8 mouse cellular contexts compared by ENCODE assay signal in the genomic region with DNA sequence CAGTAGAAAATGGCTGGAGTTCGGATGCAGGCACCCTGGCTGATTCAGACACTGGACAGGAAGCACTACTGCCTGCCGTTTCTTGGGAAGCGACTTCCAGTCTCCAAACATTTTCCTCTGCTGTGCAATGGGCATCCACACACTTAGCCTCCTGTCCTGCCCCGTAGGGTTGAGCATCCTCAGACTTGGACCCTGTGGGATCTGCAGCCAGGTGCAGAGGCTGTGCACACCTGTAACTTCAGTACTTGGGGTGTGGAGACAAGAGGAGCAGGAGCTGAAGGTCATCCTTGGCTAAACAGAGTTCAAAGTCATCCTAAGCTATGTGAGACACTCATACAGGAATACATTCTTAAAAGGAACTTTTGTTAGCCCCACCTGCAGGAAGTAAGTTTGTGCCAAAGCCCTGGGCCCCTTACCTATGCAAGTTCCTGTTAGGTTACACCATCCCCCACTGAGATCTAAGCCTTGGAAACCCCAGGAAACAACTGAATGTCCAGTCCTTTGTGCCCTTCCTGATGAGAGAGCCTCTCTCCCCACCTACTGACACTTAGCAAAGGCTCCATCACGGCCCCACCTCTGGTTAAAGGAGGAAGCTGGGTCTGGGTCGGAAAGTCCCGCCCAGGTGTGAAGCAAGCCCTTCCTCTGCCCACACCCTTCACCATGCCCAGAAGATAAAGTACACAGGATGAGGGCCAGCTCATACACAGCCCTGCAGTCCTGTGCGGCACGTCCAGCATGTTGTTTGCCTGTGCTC. TPM values are rescaled to one million over a fixed set of nuclear protein-coding genes. Genes with fewer than 3 reads are reported as not detected.
DNase-seq lines count a peak whose midpoint lies in the region; ATAC-seq lines count a peak whose summit lies in the region.

No protein-coding gene starts in this region.

- H3K27ac ChIP-seq in heart, embryonic 11.5 days (ENCODE audit: low read depth, low read length), result no peak overlapping the region
- H3K27ac ChIP-seq in intestine, embryonic 15.5 days, result peak overlapping the region; percentile 66
- H3K27ac ChIP-seq in hindbrain, embryonic 10.5 days, result no peak overlapping the region

- intact Hi-C loops in heart, postnatal 10 days (cut with DNase I), result no loop called here

- H3K9ac ChIP-seq in heart, embryonic 11.5 days (ENCODE audit: low read depth, low read length), result no peak overlapping the region
- no peak overlapping the region for H3K9ac ChIP-seq in intestine, embryonic 15.5 days

- no peaks in the 10 kb centered on the region for H3K4me1 ChIP-seq in heart, embryonic 11.5 days (ENCODE audit: control insufficient read depth, insufficient read depth, low read length)
- no peaks in the 10 kb centered on the region for H3K4me1 ChIP-seq in intestine, embryonic 15.5 days (replicated peaks)
- peaks cover 4% of the 10 kb centered on the region; the same call in 1 of the 2 replicates for H3K4me1 ChIP-seq in hindbrain, embryonic 10.5 days (replicated peaks)

- WGBS in heart, embryonic 11.5 days (ENCODE audit: insufficient replicate concordance), result 36% methylated on average over 9 of the region's 9 CpGs
- 52% methylated on average over 9 of the region's 9 CpGs for WGBS in intestine, embryonic 15.5 days
- 65% methylated on average over 9 of the region's 9 CpGs for WGBS in hindbrain, embryonic 10.5 days

- H3K36me3 ChIP-seq in heart, embryonic 11.5 days (ENCODE audit: control insufficient read depth, insufficient read depth, low read length), result no peaks in the 10 kb centered on the region
- H3K36me3 ChIP-seq in intestine, embryonic 15.5 days, result no peaks in the 10 kb centered on the region
- H3K36me3 ChIP-seq in hindbrain, embryonic 10.5 days, result no peaks in the 10 kb centered on the region

- DNase-seq in heart, postnatal 10 days, result no peak
- peak; percentile 65 for DNase-seq in CD4-positive helper T cell, adult 2 months (ENCODE audit: low read depth, low spot score)
- DNase-seq in lung, postnatal 36 days, result peak; percentile 67
- no peak for DNase-seq in gastrocnemius, postnatal 25 days
- DNase-seq in hindbrain, embryonic 10.5 days (ENCODE audit: low spot score), result no peak
- DNase-seq in testis, postnatal 14 days (ENCODE audit: low spot score), result no peak

- H3K4me2 ChIP-seq in heart, embryonic 11.5 days, result no peak overlapping the region
- H3K4me2 ChIP-seq in intestine, embryonic 15.5 days (replicated peaks), result peak overlapping the region; percentile 37

- no peaks in the 10 kb centered on the region for H3K9me3 ChIP-seq in heart, embryonic 11.5 days (replicated peaks; ENCODE audit: control insufficient read depth, low read length)
- no peaks in the 10 kb centered on the region for H3K9me3 ChIP-seq in intestine, embryonic 15.5 days
- H3K9me3 ChIP-seq in hindbrain, embryonic 10.5 days, result no peaks in the 10 kb centered on the region

- H3K27me3 ChIP-seq in heart, embryonic 11.5 days (ENCODE audit: control insufficient read depth, insufficient read depth, low read length), result no peaks in the 10 kb centered on the region
- no peaks in the 10 kb centered on the region for H3K27me3 ChIP-seq in intestine, embryonic 15.5 days (replicated peaks)
- no peaks in the 10 kb centered on the region for H3K27me3 ChIP-seq in hindbrain, embryonic 10.5 days (ENCODE audit: insufficient read depth, poor library complexity, severe bottlenecking)

- H3K4me3 ChIP-seq in heart, embryonic 11.5 days (ENCODE audit: low read depth, low read length), result no peak overlapping the region
- H3K4me3 ChIP-seq in intestine, embryonic 15.5 days (replicated peaks), result peak overlapping the region; percentile 8
- no peak overlapping the region for H3K4me3 ChIP-seq in hindbrain, embryonic 10.5 days

- peak; percentile 23; the same call in 1 of the 2 replicates for ATAC-seq in heart, embryonic 11.5 days (replicated peaks; ENCODE audit: insufficient number of reproducible peaks, low FRiP score, low TSS enrichment)
- peak; percentile 93 for ATAC-seq in intestine, embryonic 15.5 days

RNA-seq across cellular contexts. Expression of a gene that starts 13.0 kb away (rescaled TPM):
- 0.45 and 1.6 TPM in 2 replicates for polyA plus RNA-seq in heart, embryonic 11.5 days (2014; fragmentation: Nextera tagmentation; extraction: Ambion mirVana)
- 1 to 10 TPM; 2.0 to 2.8 TPM for total RNA-seq in heart, postnatal 10 days (2021)
- polyA plus RNA-seq in intestine, embryonic 15.5 days (2015; fragmentation: Nextera tagmentation; extraction: Ambion mirVana), result 53.1 and 72.8 TPM in 2 replicates
- total RNA-seq in gastrocnemius, postnatal 25 days (2021), result under 1 TPM; 0.51 to 0.67 TPM
- 1.0 and 1.5 TPM in 2 replicates for polyA plus RNA-seq in hindbrain, embryonic 10.5 days (2016; fragmentation: Nextera tagmentation; extraction: Ambion mirVana)

RNA-seq across cellular contexts. Expression of a gene that starts 26.0 kb away (rescaled TPM):
- 12.1 and 19.8 TPM in 2 replicates for polyA plus RNA-seq in heart, embryonic 11.5 days (2014; fragmentation: Nextera tagmentation; extraction: Ambion mirVana)
- 10 to 100 TPM in 1 of 2 experiments, 1 to 10 TPM in 1; 9.5 to 11.5 TPM for total RNA-seq in heart, postnatal 10 days (2021)
- 25.2 and 29.2 TPM in 2 replicates for polyA plus RNA-seq in intestine, embryonic 15.5 days (2015; fragmentation: Nextera tagmentation; extraction: Ambion mirVana)
- 1 to 10 TPM; 5.2 to 6.5 TPM for total RNA-seq in gastrocnemius, postnatal 25 days (2021)
- 36.8 and 39.2 TPM in 2 replicates for polyA plus RNA-seq in hindbrain, embryonic 10.5 days (2016; fragmentation: Nextera tagmentation; extraction: Ambion mirVana)

RNA-seq across cellular contexts. Expression of a gene that starts 41.5 kb away (rescaled TPM):
- 0.77 and 0.93 TPM in 2 replicates for polyA plus RNA-seq in heart, embryonic 11.5 days (2014; fragmentation: Nextera tagmentation; extraction: Ambion mirVana)
- 10 to 100 TPM in 1 of 2 experiments, 1 to 10 TPM in 1; 9.9 to 10.1 TPM for total RNA-seq in heart, postnatal 10 days (2021)
- polyA plus RNA-seq in intestine, embryonic 15.5 days (2015; fragmentation: Nextera tagmentation; extraction: Ambion mirVana), result 0.49 and 0.57 TPM in 2 replicates
- 1 to 10 TPM; 1.7 to 2.1 TPM for total RNA-seq in gastrocnemius, postnatal 25 days (2021)
- polyA plus RNA-seq in hindbrain, embryonic 10.5 days (2016; fragmentation: Nextera tagmentation; extraction: Ambion mirVana), result 3.5 and 7.3 TPM in 2 replicates

RNA-seq across cellular contexts. Expression of a gene that starts 44.4 kb away (rescaled TPM):
- polyA plus RNA-seq in heart, embryonic 11.5 days (2014; fragmentation: Nextera tagmentation; extraction: Ambion mirVana), result not detected in 2 replicates
- total RNA-seq in heart, postnatal 10 days (2021), result 1 to 10 TPM; 5.1 to 5.5 TPM
- 0.73 TPM in 2 replicates for polyA plus RNA-seq in intestine, embryonic 15.5 days (2015; fragmentation: Nextera tagmentation; extraction: Ambion mirVana)
- 1 to 10 TPM; 2.8 to 3.4 TPM for total RNA-seq in gastrocnemius, postnatal 25 days (2021)
- 0.26 and 0.31 TPM in 2 replicates for polyA plus RNA-seq in hindbrain, embryonic 10.5 days (2016; fragmentation: Nextera tagmentation; extraction: Ambion mirVana)

Comparison
In these comparisons a context has a peak if more than half of its experiments do, and no peak if none do; other contexts are left out.
1. DNase-seq: peak in CD4-positive helper T cell, adult 2 months (single experiment) and lung, postnatal 36 days (single experiment); none in heart, postnatal 10 days (0 of 2), gastrocnemius, postnatal 25 days (single experiment), hindbrain, embryonic 10.5 days (single experiment) and testis, postnatal 14 days (single experiment).
2. RNA of a gene that starts 13.0 kb away (polyA plus RNA-seq): 53.1 to 72.8 TPM in intestine, embryonic 15.5 days; 0.45 to 1.6 TPM in heart, embryonic 11.5 days and 1.0 to 1.5 TPM in hindbrain, embryonic 10.5 days; every median in the first group is over 10 times any median in the second.